Mouse (Mus musculus) limb, embryonic 15.5 days (tissue): ENCODE data around the gene Klrg2. TPM values are rescaled to one million over a fixed set of nuclear protein-coding genes. Genes with fewer than 3 reads are reported as not detected.

ENCODE experiments used
- polyA plus RNA-seq: library from polyadenylated mRNA; unstranded; fragments of >200 nt; fragmentation: Nextera tagmentation; extraction: Ambion mirVana; gene quantifications from 2 replicates; pipeline ENCODE4 v1.2.1, GENCODE M21; 2015

The Klrg2 gene
- polyA plus RNA-seq, 1 experiment from 2014 or later, result 4.4 TPM

Other genes with a start within 250 kb of the Klrg2 start
- 12.5 and 15.5 TPM in 2 replicates for gene Ubn2, start 203.3 kb downstream of the Klrg2 start, polyA plus RNA-seq
- gene Fmc1, start 103.7 kb downstream of the Klrg2 start, polyA plus RNA-seq, result 79.5 and 86.9 TPM in 2 replicates
- gene Luc7l2, start 85.9 kb downstream of the Klrg2 start, polyA plus RNA-seq, result 36.1 and 41.9 TPM in 2 replicates
- gene Clec2l, start 25.8 kb upstream of the Klrg2 start, polyA plus RNA-seq, result 2.1 and 2.5 TPM in 2 replicates
- 3.2 and 3.5 TPM in 2 replicates for gene Tbxas1, start 238.2 kb upstream of the Klrg2 start, polyA plus RNA-seq
- gene Hipk2, start 238.9 kb upstream of the Klrg2 start, polyA plus RNA-seq, result 12.9 and 13.9 TPM in 2 replicates